ENCODE assay signal across 8 mouse cellular contexts in genomic region chr2:155819449-155820251, GRCm38 (mm10). TPM values are rescaled to one million over a fixed set of nuclear protein-coding genes. Genes with fewer than 3 reads are reported as not detected.
A peak's percentile ranks its signal among the peaks of the same experiment; 100 is the strongest.
DNase-seq lines count a peak whose midpoint lies in the region; ATAC-seq and TF ChIP-seq lines count a peak whose summit lies in the region.

No protein-coding gene starts in this region.

- peak overlapping the region; percentile 85; the same call in 1 of the 2 replicates for H3K9ac ChIP-seq in heart, postnatal 0 days (replicated peaks; ENCODE audit: low read depth, low read length)
- H3K9ac ChIP-seq in forebrain, embryonic 16.5 days (replicated peaks; ENCODE audit: low read depth, low read length): peak overlapping the region; percentile 85
- peak overlapping the region; percentile 75 for H3K9ac ChIP-seq in neural tube, embryonic 12.5 days

- peaks cover 42% of the 10 kb centered on the region for H3K36me3 ChIP-seq in heart, postnatal 0 days (replicated peaks; ENCODE audit: control insufficient read depth, insufficient read depth, low read length)
- H3K36me3 ChIP-seq in forebrain, embryonic 16.5 days (ENCODE audit: control insufficient read depth, insufficient read depth): peaks cover 4% of the 10 kb centered on the region; the same call in 1 of the 2 replicates
- peaks cover 44% of the 10 kb centered on the region for H3K36me3 ChIP-seq in neural tube, embryonic 12.5 days

- peak overlapping the region; percentile 88 for H3K4me3 ChIP-seq in heart, postnatal 0 days (ENCODE audit: low read depth, low read length)
- H3K4me3 ChIP-seq in bone marrow, adult 2 months (replicated peaks; ENCODE audit: control insufficient read depth, low read depth, low read length): peak overlapping the region; percentile 77
- H3K4me3 ChIP-seq in forebrain, embryonic 16.5 days (replicated peaks; ENCODE audit: low read length): peak overlapping the region; percentile 65
- H3K4me3 ChIP-seq in neural tube, embryonic 12.5 days: peak overlapping the region; percentile 46

- no peak for DNase-seq in heart, postnatal 0 days (ENCODE audit: low spot score)
- no peak for DNase-seq in heart, postnatal 4 days
- peak; percentile 73 to 88 for DNase-seq in kidney, postnatal 36 days
- no peak for DNase-seq in retina, embryonic 14.5 days (ENCODE audit: low spot score)
- DNase-seq in layer of hippocampus, postnatal 36 days: no peak

- H3K27ac ChIP-seq in heart, postnatal 0 days (ENCODE audit: low read depth): peak overlapping the region; percentile 81
- H3K27ac ChIP-seq in bone marrow, adult 2 months (ENCODE audit: control insufficient read depth, insufficient read depth, low read depth, low read length, poor library complexity): peak overlapping the region; percentile 69
- peak overlapping the region; percentile 80 for H3K27ac ChIP-seq in forebrain, embryonic 16.5 days (ENCODE audit: low read length)
- peak overlapping the region; percentile 33; the same call in 1 of the 2 replicates for H3K27ac ChIP-seq in neural tube, embryonic 12.5 days

- no peak for TF ChIP-seq EP300 in heart, postnatal 0 days (IDR thresholded peaks at IDR 0.05; ENCODE audit: low read depth)

- WGBS in heart, postnatal 0 days: 55% methylated on average over 6 of the region's 6 CpGs
- 52% methylated on average over 6 of the region's 6 CpGs for WGBS in bone marrow, adult 2 months
- 64% methylated on average over 6 of the region's 6 CpGs for WGBS in forebrain, embryonic 16.5 days
- WGBS in neural tube, embryonic 12.5 days: 59% methylated on average over 6 of the region's 6 CpGs

- TF ChIP-seq CTCF in heart, postnatal 0 days (IDR thresholded peaks at IDR 0.05; ENCODE audit: low read depth): no peak
- no peak for TF ChIP-seq CTCF in bone marrow, adult 2 months (IDR thresholded peaks at IDR 0.05; ENCODE audit: control insufficient read depth, insufficient read depth, low read length)

- TF ChIP-seq POLR2A in bone marrow, adult 2 months (IDR thresholded peaks at IDR 0.05; ENCODE audit: borderline replicate concordance, control insufficient read depth, low read depth, low read length): no peak

- no peaks in the 10 kb centered on the region for H3K9me3 ChIP-seq in heart, postnatal 0 days (replicated peaks; ENCODE audit: control insufficient read depth, low read length)
- H3K9me3 ChIP-seq in forebrain, embryonic 16.5 days (ENCODE audit: control insufficient read depth, low read length): no peaks in the 10 kb centered on the region
- no peaks in the 10 kb centered on the region for H3K9me3 ChIP-seq in neural tube, embryonic 12.5 days

- no peaks in the 10 kb centered on the region for H3K27me3 ChIP-seq in heart, postnatal 0 days (ENCODE audit: control insufficient read depth, insufficient read depth, low read length)
- H3K27me3 ChIP-seq in forebrain, embryonic 16.5 days (replicated peaks; ENCODE audit: control insufficient read depth, insufficient read depth, low read length): no peaks in the 10 kb centered on the region
- H3K27me3 ChIP-seq in neural tube, embryonic 12.5 days (replicated peaks): no peaks in the 10 kb centered on the region

- peak overlapping the region; percentile 72 for H3K4me2 ChIP-seq in heart, postnatal 0 days (ENCODE audit: low read depth, low read length)
- peak overlapping the region; percentile 92 for H3K4me2 ChIP-seq in forebrain, embryonic 16.5 days (ENCODE audit: low read length)
- peak overlapping the region; percentile 77 for H3K4me2 ChIP-seq in neural tube, embryonic 12.5 days (replicated peaks)

- no peak for ATAC-seq in heart, postnatal 0 days (ENCODE audit: insufficient read depth, low read depth)
- ATAC-seq in forebrain, embryonic 16.5 days: no peak; the same call in 1 of the 2 replicates
- ATAC-seq in neural tube, embryonic 12.5 days (ENCODE audit: low FRiP score, low read depth): peak; percentile 10

- H3K4me1 ChIP-seq in heart, postnatal 0 days (ENCODE audit: control insufficient read depth, insufficient read depth): peaks cover 8% of the 10 kb centered on the region; the same call in 1 of the 2 replicates
- peaks cover 3% of the 10 kb centered on the region; the same call in 1 of the 2 replicates for H3K4me1 ChIP-seq in bone marrow, adult 2 months (ENCODE audit: control insufficient read depth, insufficient read depth, low read length)
- peaks cover 19% of the 10 kb centered on the region for H3K4me1 ChIP-seq in forebrain, embryonic 16.5 days (replicated peaks; ENCODE audit: control insufficient read depth, insufficient read depth, low read length)
- H3K4me1 ChIP-seq in neural tube, embryonic 12.5 days: peaks cover 24% of the 10 kb centered on the region

RNA-seq across cellular contexts. Expression of gene BC029722, which starts 0.4 kb away (rescaled TPM):
- total RNA-seq in heart, postnatal 0 days (2014; rRNA removed; ENCODE audit: low replicate concordance): 14.1 and 14.7 TPM in 2 replicates
- polyA plus RNA-seq in heart, postnatal 0 days (2015; fragmentation: Nextera tagmentation; extraction: Ambion mirVana): 20.9 and 21.4 TPM in 2 replicates
- 10 to 100 TPM; 11.0 to 11.5 TPM for total RNA-seq in heart, postnatal 4 days (2021)
- 7.8 and 17.8 TPM in 2 replicates for polyA plus RNA-seq in bone marrow, adult 2 months (2011; ENCODE audit: insufficient read depth, insufficient read length, low replicate concordance, missing spikeins)
- 31.0 and 35.2 TPM in 2 replicates for polyA plus RNA-seq in forebrain, embryonic 16.5 days (2015; fragmentation: Nextera tagmentation; extraction: Ambion mirVana)
- 20.8 and 23.7 TPM in 2 replicates for polyA plus RNA-seq in neural tube, embryonic 12.5 days (2016; fragmentation: Nextera tagmentation; extraction: Ambion mirVana)
- total RNA-seq in layer of hippocampus, postnatal 36 days (2021): 10 to 100 TPM; 51.4 to 57.4 TPM

RNA-seq across cellular contexts. Expression of gene Eif6, which starts 7.1 kb away (rescaled TPM):
- total RNA-seq in heart, postnatal 0 days (2014; rRNA removed; ENCODE audit: low replicate concordance): 96.9 and 101 TPM in 2 replicates
- 96.6 and 102 TPM in 2 replicates for polyA plus RNA-seq in heart, postnatal 0 days (2015; fragmentation: Nextera tagmentation; extraction: Ambion mirVana)
- total RNA-seq in heart, postnatal 4 days (2021): 10 to 100 TPM; 86.4 to 95.7 TPM
- polyA plus RNA-seq in bone marrow, adult 2 months (2011; ENCODE audit: insufficient read depth, insufficient read length, low replicate concordance, missing spikeins): 88.2 and 146 TPM in 2 replicates
- polyA plus RNA-seq in forebrain, embryonic 16.5 days (2015; fragmentation: Nextera tagmentation; extraction: Ambion mirVana): 148 TPM in 2 replicates
- 173 and 177 TPM in 2 replicates for polyA plus RNA-seq in neural tube, embryonic 12.5 days (2016; fragmentation: Nextera tagmentation; extraction: Ambion mirVana)
- 10 to 100 TPM; 65.8 to 74.3 TPM for total RNA-seq in layer of hippocampus, postnatal 36 days (2021)

RNA-seq across cellular contexts. Expression of gene Fam83c, which starts 15.0 kb away (rescaled TPM):
- not detected in 2 replicates for total RNA-seq in heart, postnatal 0 days (2014; rRNA removed; ENCODE audit: low replicate concordance)
- 0.04 TPM in 2 replicates for polyA plus RNA-seq in heart, postnatal 0 days (2015; fragmentation: Nextera tagmentation; extraction: Ambion mirVana)
- not detected for total RNA-seq in heart, postnatal 4 days (2021)
- not detected in 2 replicates for polyA plus RNA-seq in bone marrow, adult 2 months (2011; ENCODE audit: insufficient read depth, insufficient read length, low replicate concordance, missing spikeins)
- 0.42 and 0.70 TPM in 2 replicates for polyA plus RNA-seq in forebrain, embryonic 16.5 days (2015; fragmentation: Nextera tagmentation; extraction: Ambion mirVana)
- polyA plus RNA-seq in neural tube, embryonic 12.5 days (2016; fragmentation: Nextera tagmentation; extraction: Ambion mirVana): 0.63 TPM in 2 replicates
- total RNA-seq in layer of hippocampus, postnatal 36 days (2021): not detected

RNA-seq across cellular contexts. Expression of gene Mmp24, which starts 44.5 kb away (rescaled TPM):
- total RNA-seq in heart, postnatal 0 days (2014; rRNA removed; ENCODE audit: low replicate concordance): 0.04 and 0.38 TPM in 2 replicates
- 0.03 and 0.04 TPM in 2 replicates for polyA plus RNA-seq in heart, postnatal 0 days (2015; fragmentation: Nextera tagmentation; extraction: Ambion mirVana)
- under 1 TPM; 0.07 TPM for total RNA-seq in heart, postnatal 4 days (2021)
- not detected in 2 replicates for polyA plus RNA-seq in bone marrow, adult 2 months (2011; ENCODE audit: insufficient read depth, insufficient read length, low replicate concordance, missing spikeins)
- 12.8 and 13.9 TPM in 2 replicates for polyA plus RNA-seq in forebrain, embryonic 16.5 days (2015; fragmentation: Nextera tagmentation; extraction: Ambion mirVana)
- 7.3 and 8.8 TPM in 2 replicates for polyA plus RNA-seq in neural tube, embryonic 12.5 days (2016; fragmentation: Nextera tagmentation; extraction: Ambion mirVana)
- total RNA-seq in layer of hippocampus, postnatal 36 days (2021): 10 to 100 TPM; 42.0 to 46.5 TPM

Comparison
In these comparisons a context has a peak if more than half of its experiments do, and no peak if none do; other contexts are left out.
1. DNase-seq: peak in kidney, postnatal 36 days (2 of 2); none in heart, postnatal 0 days (single experiment), heart, postnatal 4 days (single experiment), retina, embryonic 14.5 days (single experiment) and layer of hippocampus, postnatal 36 days (0 of 2).
2. Peak in every context shown above with its lines, with median percentiles within 50 percentile points of each other: H3K27ac ChIP-seq, H3K4me2 ChIP-seq, H3K4me3 ChIP-seq and H3K9ac ChIP-seq.